Mouse (Mus musculus): ENCODE data around the gene C2cd2.

The C2cd2 gene

GRCm38 (mm10) chr16:97883696-97884095, 78.7 kb downstream of the C2cd2 start:
- no peak for DNase-seq (ENCODE audit: low spot score in 2 of 2)

GRCm38 (mm10) chr16:97882891-97883290, 79.5 kb downstream of the C2cd2 start:
- no peak for DNase-seq (ENCODE audit: low spot score in 2 of 2)

- peak; percentile 25 to 43 for DNase-seq (ENCODE audit: low spot score in 2 of 2)
These were observed 83.3 kb downstream of the C2cd2 start for GRCm38 (mm10) chr16:97879134-97879533.

- DNase-seq (ENCODE audit: low spot score in 2 of 2), result no peak
These were observed 84.9 kb downstream of the C2cd2 start for GRCm38 (mm10) chr16:97877502-97877901.

GRCm38 (mm10) chr16:97875101-97875500, 87.3 kb downstream of the C2cd2 start:
- no peak for DNase-seq (ENCODE audit: low spot score in 2 of 2)

- DNase-seq (ENCODE audit: low spot score in 2 of 2), result no peak
These were observed 88.0 kb downstream of the C2cd2 start for GRCm38 (mm10) chr16:97874376-97874775.

GRCm38 (mm10) chr16:97872657-97873056, 89.7 kb downstream of the C2cd2 start:
- DNase-seq (ENCODE audit: low spot score in 2 of 2), result peak; percentile 44 to 52

GRCm38 (mm10) chr16:97869193-97870102, 93.0 kb downstream of the C2cd2 start:
- DNase-seq (ENCODE audit: low spot score in 2 of 2), result no peak

GRCm38 (mm10) chr16:97863932-97864467, 98.4 kb downstream of the C2cd2 start:
- no peak for DNase-seq (ENCODE audit: low spot score in 2 of 2)

GRCm38 (mm10) chr16:97856050-97856449, 106.3 kb downstream of the C2cd2 start:
- DNase-seq (ENCODE audit: low spot score in 2 of 2), result no peak

GRCm38 (mm10) chr16:97851741-97852319, 110.6 kb downstream of the C2cd2 start, which contains the start of gene Prdm15:
TSS of gene Prdm15 (minus strand) at chr16:97851850.
- peak; percentile 86 to 89 for DNase-seq (ENCODE audit: low spot score in 2 of 2)

GRCm38 (mm10) chr16:97851061-97851740, 111.2 kb downstream of the C2cd2 start:
- DNase-seq (ENCODE audit: low spot score in 2 of 2), result peak; percentile 86 to 89

GRCm38 (mm10) chr16:97850667-97851060, 111.7 kb downstream of the C2cd2 start:
- DNase-seq (ENCODE audit: low spot score in 2 of 2), result peak in 1 of 2 experiments; percentile 10

GRCm38 (mm10) chr16:97848832-97849231, 113.6 kb downstream of the C2cd2 start:
- no peak for DNase-seq (ENCODE audit: low spot score in 2 of 2)

GRCm38 (mm10) chr16:97844967-97845937, 117.1 kb downstream of the C2cd2 start:
- DNase-seq (ENCODE audit: low spot score in 2 of 2), result no peak

GRCm38 (mm10) chr16:97832154-97832553, 130.2 kb downstream of the C2cd2 start:
- no peak for DNase-seq (ENCODE audit: low spot score in 2 of 2)

- no peak for DNase-seq (ENCODE audit: low spot score in 2 of 2)
These were observed 134.2 kb downstream of the C2cd2 start for GRCm38 (mm10) chr16:97828207-97828606.

- no peak for DNase-seq (ENCODE audit: low spot score in 2 of 2)
These were observed 138.9 kb downstream of the C2cd2 start for GRCm38 (mm10) chr16:97823311-97824007.

GRCm38 (mm10) chr16:97819532-97819931, 142.9 kb downstream of the C2cd2 start:
- DNase-seq (ENCODE audit: low spot score in 2 of 2), result no peak

GRCm38 (mm10) chr16:97817414-97817813, 145.0 kb downstream of the C2cd2 start:
- DNase-seq (ENCODE audit: low spot score in 2 of 2), result no peak

Data from urinary bladder, postnatal 36 days (tissue).